Mouse (Mus musculus): ENCODE results near the gene Trabd. TPM values are rescaled to one million over a fixed set of nuclear protein-coding genes. Genes with fewer than 3 reads are reported as not detected.

Trabd gene
- total and polyA plus RNA-seq, 2 experiments from 2014 or later: 21.9 to 33.5 TPM

DNA sequence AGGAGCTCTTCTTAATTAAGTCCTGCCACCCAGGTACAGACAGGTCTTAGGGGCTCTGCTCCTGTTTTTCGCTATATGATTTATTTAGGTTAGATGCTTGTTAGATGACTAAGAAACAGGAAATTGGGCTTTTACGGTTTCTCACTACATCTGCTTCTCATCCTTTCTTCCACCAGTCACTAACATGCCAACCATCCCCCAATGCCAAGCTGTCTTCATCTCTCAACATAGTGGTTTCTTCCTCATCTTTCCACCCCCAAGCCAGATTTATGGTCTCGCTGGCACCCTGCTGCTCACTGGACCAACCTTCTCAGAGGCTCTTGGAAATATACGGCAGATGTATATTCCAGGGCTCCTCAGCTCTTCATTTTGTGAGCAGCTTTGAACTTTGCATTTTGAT lies 15.7 kb downstream of the Trabd start:
- H3K27ac ChIP-seq (ENCODE audit: low read depth, low read length): no peak overlapping the region
- no peaks in the 10 kb centered on the region for H3K9me3 ChIP-seq (ENCODE audit: low read length)
- H3K27me3 ChIP-seq (ENCODE audit: insufficient read depth, low read length): no peaks in the 10 kb centered on the region
- peak overlapping the region; percentile 94; the same call in 1 of the 2 replicates for H3K4me2 ChIP-seq (ENCODE audit: low read depth)
- H3K9ac ChIP-seq: no peak overlapping the region
- TF ChIP-seq CTCF (IDR thresholded peaks at IDR 0.05; ENCODE audit: low read depth): no peak
- WGBS: 85% methylated on average over 4 of the region's 4 CpGs
- peaks cover 8% of the 10 kb centered on the region; the same call in 1 of the 2 replicates for H3K4me1 ChIP-seq (ENCODE audit: insufficient read depth)
- no peak for ATAC-seq
- peaks cover 36% of the 10 kb centered on the region for H3K36me3 ChIP-seq (ENCODE audit: insufficient read depth)
- no peak overlapping the region for H3K4me3 ChIP-seq (ENCODE audit: low read depth, low read length)
- DNase-seq: no peak

DNA sequence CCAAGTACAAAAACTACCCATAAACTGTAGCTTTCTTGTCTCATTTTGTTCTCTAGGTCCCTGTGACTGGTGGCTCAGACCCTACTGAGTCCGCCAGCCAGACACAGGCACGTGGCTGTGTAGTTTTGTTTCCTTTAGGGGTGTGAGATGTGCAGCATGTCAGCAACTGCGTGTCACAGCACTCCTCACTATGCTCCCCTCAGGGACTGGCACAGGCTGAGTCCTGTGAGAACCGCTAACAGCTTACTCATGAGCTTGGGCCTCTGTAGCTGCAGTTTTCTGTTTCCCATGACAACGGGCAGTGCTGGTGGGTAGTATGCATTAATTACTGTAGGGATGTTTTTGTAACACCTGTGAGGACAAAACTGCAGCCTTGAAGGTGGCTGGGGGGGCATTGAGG lies 17.3 kb downstream of the Trabd start:
- no peak overlapping the region for H3K4me3 ChIP-seq (ENCODE audit: low read depth, low read length)
- TF ChIP-seq CTCF (IDR thresholded peaks at IDR 0.05; ENCODE audit: low read depth): no peak
- no peak overlapping the region for H3K27ac ChIP-seq (ENCODE audit: low read depth, low read length)
- DNase-seq: no peak
- no peak overlapping the region for H3K4me2 ChIP-seq (ENCODE audit: low read depth)
- no peak overlapping the region for H3K9ac ChIP-seq
- no peak for ATAC-seq
- peaks cover 8% of the 10 kb centered on the region; the same call in 1 of the 2 replicates for H3K4me1 ChIP-seq (ENCODE audit: insufficient read depth)
- no peaks in the 10 kb centered on the region for H3K27me3 ChIP-seq (ENCODE audit: insufficient read depth, low read length)
- peaks cover 45% of the 10 kb centered on the region for H3K36me3 ChIP-seq (ENCODE audit: insufficient read depth)
- 82% methylated on average over 5 of the region's 5 CpGs for WGBS
- H3K9me3 ChIP-seq (ENCODE audit: low read length): no peaks in the 10 kb centered on the region

DNA sequence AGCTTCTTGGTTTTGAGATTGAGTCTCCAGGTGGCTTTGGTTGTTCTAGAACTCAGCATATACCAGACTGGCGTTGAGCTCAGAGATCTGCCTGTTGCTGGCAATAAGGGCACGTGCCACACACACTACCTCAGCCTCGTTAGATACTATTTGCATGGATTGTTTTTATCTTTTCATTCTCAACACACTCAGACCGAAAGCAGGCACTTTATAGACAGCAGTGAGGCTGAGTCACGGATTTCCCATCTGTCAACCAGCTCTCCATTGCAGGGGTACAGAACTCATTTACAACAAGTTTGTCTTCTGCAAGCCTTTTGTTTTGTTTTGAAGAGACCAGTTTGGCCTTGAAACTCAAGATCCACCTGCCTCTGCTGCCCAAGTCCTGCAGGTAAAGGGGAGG lies 22.5 kb downstream of the Trabd start:
- WGBS: 73% methylated on average over 5 of the region's 5 CpGs
- no peak for TF ChIP-seq CTCF (IDR thresholded peaks at IDR 0.05; ENCODE audit: low read depth)
- Histone ChIP-seq H3K27me3 (ENCODE audit: insufficient read depth, low read length) (no peaks in the 10 kb centered on the region), H3K4me3 (ENCODE audit: low read depth, low read length) (no peak overlapping the region), H3K4me1 (ENCODE audit: insufficient read depth) (no peaks in the 10 kb centered on the region), H3K36me3 (ENCODE audit: insufficient read depth) (peaks cover 94% of the 10 kb centered on the region), H3K4me2 (ENCODE audit: low read depth) (no peak overlapping the region), H3K9ac (no peak overlapping the region), H3K9me3 (ENCODE audit: low read length) (no peaks in the 10 kb centered on the region), H3K27ac (ENCODE audit: low read depth, low read length) (no peak overlapping the region)
- no peak for DNase-seq
- ATAC-seq: no peak

DNA sequence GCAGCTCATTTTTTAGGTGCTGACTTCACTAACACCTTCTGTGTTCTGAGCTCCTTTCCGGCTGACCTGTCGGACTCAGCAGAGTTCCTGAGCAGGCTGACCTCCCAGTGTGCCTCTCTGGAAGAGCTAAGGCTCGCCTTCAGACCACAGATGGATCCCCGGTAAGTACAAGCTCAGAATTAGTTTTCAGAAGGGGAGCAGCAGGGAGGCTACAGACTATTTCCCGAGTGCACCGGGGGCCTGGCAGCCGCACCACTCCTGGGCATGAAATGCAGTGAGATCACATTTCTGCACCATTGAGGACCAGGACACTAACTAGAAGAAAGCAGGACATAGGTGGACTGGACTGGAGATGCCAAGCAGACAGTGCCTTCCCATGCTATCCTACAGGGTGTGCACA lies 23.7 kb downstream of the Trabd start:
- H3K4me2 ChIP-seq (ENCODE audit: low read depth): no peak overlapping the region
- no peak overlapping the region for H3K9ac ChIP-seq
- no peak overlapping the region for H3K27ac ChIP-seq (ENCODE audit: low read depth, low read length)
- H3K36me3 ChIP-seq (ENCODE audit: insufficient read depth): peaks cover 95% of the 10 kb centered on the region
- no peak overlapping the region for H3K4me3 ChIP-seq (ENCODE audit: low read depth, low read length)
- no peak for DNase-seq
- ATAC-seq: no peak
- H3K4me1 ChIP-seq (ENCODE audit: insufficient read depth): no peaks in the 10 kb centered on the region
- WGBS: 89% methylated on average over 7 of the region's 7 CpGs
- H3K27me3 ChIP-seq (ENCODE audit: insufficient read depth, low read length): no peaks in the 10 kb centered on the region
- no peak for TF ChIP-seq CTCF (IDR thresholded peaks at IDR 0.05; ENCODE audit: low read depth)
- H3K9me3 ChIP-seq (ENCODE audit: low read length): no peaks in the 10 kb centered on the region

DNA sequence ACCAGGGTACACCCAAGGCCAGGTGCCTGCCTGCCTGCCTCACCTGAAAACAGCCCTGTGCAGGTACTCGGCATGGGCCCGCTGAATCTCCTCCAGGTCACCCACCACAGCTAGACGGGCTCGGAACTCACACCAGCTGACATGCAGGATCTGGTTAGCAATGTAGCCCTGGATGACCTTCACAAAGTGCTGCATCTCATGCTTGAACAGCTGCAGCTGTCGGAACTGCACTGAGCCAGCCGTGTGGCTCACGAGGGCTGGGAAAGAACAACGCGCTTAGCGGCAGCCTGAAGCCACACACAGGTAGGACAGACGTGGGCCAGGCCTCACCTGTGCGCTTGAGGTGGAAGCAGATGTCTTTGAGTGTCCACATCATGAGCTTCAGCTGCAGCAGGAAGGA lies 25.9 kb downstream of the Trabd start:
- ATAC-seq (no peak), DNase-seq (no peak)
- Histone ChIP-seq H3K36me3 (ENCODE audit: insufficient read depth) (peaks cover 95% of the 10 kb centered on the region), H3K27ac (ENCODE audit: low read depth, low read length) (no peak overlapping the region), H3K9ac (no peak overlapping the region), H3K4me1 (ENCODE audit: insufficient read depth) (no peaks in the 10 kb centered on the region), H3K27me3 (ENCODE audit: insufficient read depth, low read length) (no peaks in the 10 kb centered on the region), H3K9me3 (ENCODE audit: low read length) (no peaks in the 10 kb centered on the region), H3K4me3 (ENCODE audit: low read depth, low read length) (no peak overlapping the region), H3K4me2 (ENCODE audit: low read depth) (no peak overlapping the region)
- 95% methylated on average over 12 of the region's 12 CpGs for WGBS
- TF ChIP-seq CTCF (IDR thresholded peaks at IDR 0.05; ENCODE audit: low read depth): no peak

DNA sequence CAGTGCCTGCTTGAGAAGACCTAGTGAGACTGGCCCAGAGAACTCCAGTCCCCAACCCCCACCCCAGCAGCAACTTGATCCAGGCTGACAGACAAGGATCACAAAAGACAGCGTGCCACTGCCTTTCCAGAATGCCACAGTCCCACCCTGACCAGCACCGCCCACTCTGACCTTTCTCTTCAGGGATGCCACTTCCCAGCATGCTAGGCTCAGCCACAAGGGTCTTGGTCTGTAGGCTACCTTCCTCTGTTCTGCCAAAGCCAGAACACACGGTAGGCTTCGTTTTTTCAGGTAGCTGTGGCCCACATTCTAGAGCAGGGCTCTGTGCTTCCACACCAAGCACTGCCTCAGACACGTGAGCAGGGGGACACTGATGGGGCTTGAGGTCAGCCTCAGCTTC lies 27.7 kb downstream of the Trabd start:
- H3K9ac ChIP-seq: no peak overlapping the region
- no peaks in the 10 kb centered on the region for H3K9me3 ChIP-seq (ENCODE audit: low read length)
- H3K27me3 ChIP-seq (ENCODE audit: insufficient read depth, low read length): no peaks in the 10 kb centered on the region
- no peak overlapping the region for H3K27ac ChIP-seq (ENCODE audit: low read depth, low read length)
- no peak overlapping the region for H3K4me3 ChIP-seq (ENCODE audit: low read depth, low read length)
- 64% methylated on average over 5 of the region's 5 CpGs for WGBS
- H3K4me2 ChIP-seq (ENCODE audit: low read depth): no peak overlapping the region
- ATAC-seq (no peak), DNase-seq (no peak)
- TF ChIP-seq CTCF (IDR thresholded peaks at IDR 0.05; ENCODE audit: low read depth): no peak
- H3K36me3 ChIP-seq (ENCODE audit: insufficient read depth): peaks cover 92% of the 10 kb centered on the region
- H3K4me1 ChIP-seq (ENCODE audit: insufficient read depth): no peaks in the 10 kb centered on the region

DNA sequence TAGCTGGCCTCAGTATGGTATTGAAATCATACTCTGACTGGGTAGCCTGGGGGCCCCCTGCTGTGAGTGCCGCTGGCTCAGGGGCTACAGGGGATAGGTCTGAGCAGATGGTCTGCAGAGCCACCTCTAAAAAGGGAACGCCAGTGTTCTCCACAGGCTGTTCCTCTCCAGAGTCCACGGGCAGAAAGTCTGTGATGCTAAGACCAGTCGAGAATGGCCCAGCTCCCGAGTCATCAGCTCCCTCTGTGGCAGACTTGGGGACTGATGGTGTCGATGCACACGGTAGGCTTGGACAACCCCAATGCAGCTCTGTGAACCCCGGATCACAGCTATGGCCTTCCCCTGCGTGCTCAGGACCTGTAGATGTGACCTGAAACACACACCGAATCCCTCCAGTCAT lies 29.0 kb downstream of the Trabd start:
- no peaks in the 10 kb centered on the region for H3K4me1 ChIP-seq (ENCODE audit: insufficient read depth)
- WGBS: 85% methylated on average over 10 of the region's 10 CpGs
- H3K27me3 ChIP-seq (ENCODE audit: insufficient read depth, low read length): no peaks in the 10 kb centered on the region
- H3K4me3 ChIP-seq (ENCODE audit: low read depth, low read length): no peak overlapping the region
- peaks cover 95% of the 10 kb centered on the region for H3K36me3 ChIP-seq (ENCODE audit: insufficient read depth)
- H3K9me3 ChIP-seq (ENCODE audit: low read length): no peaks in the 10 kb centered on the region
- ATAC-seq: no peak
- H3K4me2 ChIP-seq (ENCODE audit: low read depth): no peak overlapping the region
- no peak for TF ChIP-seq CTCF (IDR thresholded peaks at IDR 0.05; ENCODE audit: low read depth)
- no peak overlapping the region for H3K27ac ChIP-seq (ENCODE audit: low read depth, low read length)
- no peak for DNase-seq
- no peak overlapping the region for H3K9ac ChIP-seq

DNA sequence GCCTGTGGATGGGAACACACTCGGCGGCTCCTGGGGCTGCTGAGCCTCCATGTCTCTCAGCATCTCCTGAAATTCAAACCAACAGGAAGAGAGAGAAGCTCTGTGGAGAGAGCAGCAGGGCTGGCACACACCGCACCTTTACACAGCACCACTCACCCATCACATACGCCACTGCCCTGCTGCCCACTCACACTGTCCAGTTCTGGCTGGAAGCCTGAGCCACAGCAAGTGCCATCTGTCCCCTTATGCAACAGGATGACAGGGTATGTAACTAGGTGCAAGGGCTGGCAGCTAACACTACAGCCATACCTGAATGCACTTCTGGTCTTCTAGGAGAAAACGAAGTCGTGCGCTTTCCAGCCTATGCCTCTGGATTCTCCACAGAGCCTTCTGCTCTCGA lies 29.5 kb downstream of the Trabd start:
- no peak for TF ChIP-seq CTCF (IDR thresholded peaks at IDR 0.05; ENCODE audit: low read depth)
- Histone ChIP-seq H3K4me1 (ENCODE audit: insufficient read depth) (no peaks in the 10 kb centered on the region), H3K9me3 (ENCODE audit: low read length) (no peaks in the 10 kb centered on the region), H3K27me3 (ENCODE audit: insufficient read depth, low read length) (no peaks in the 10 kb centered on the region), H3K9ac (no peak overlapping the region), H3K27ac (ENCODE audit: low read depth, low read length) (no peak overlapping the region), H3K36me3 (ENCODE audit: insufficient read depth) (peaks cover 95% of the 10 kb centered on the region), H3K4me3 (ENCODE audit: low read depth, low read length) (no peak overlapping the region), H3K4me2 (ENCODE audit: low read depth) (no peak overlapping the region)
- 97% methylated on average over 8 of the region's 8 CpGs for WGBS
- ATAC-seq (no peak), DNase-seq (no peak)
